Mouse (Mus musculus) lung, embryonic 14.5 days (tissue): ENCODE data around the gene Tlr5. TPM values are rescaled to one million over a fixed set of nuclear protein-coding genes. Genes with fewer than 3 reads are reported as not detected.

ENCODE experiments used
- ATAC-seq: fragments of 200-750 bp; cut with Nextera tagmentation; 2 replicates; pipeline ENCODE4 v1.8.0; 2017; ENCODE audit warnings: mild to moderate bottlenecking, moderate TSS enrichment, moderate library complexity; ENCODE audit not compliant: insufficient read depth
- DNase-seq: peaks from one replicate; pipeline ENCODE4 v3.0.0-alpha.2; 2015
- H3K27ac ChIP-seq: fragments of 300-500 bp; sonication (generic); 2 replicates; pipeline ENCODE4 v1.5.1; 2014; ENCODE audit warnings: low read depth, mild to moderate bottlenecking, moderate library complexity
- H3K27me3 ChIP-seq: fragments of 300-500 bp; sonication (generic); 2 replicates; pipeline ENCODE4 v1.6.1; 2014; ENCODE audit warnings: low read length, control low read depth; ENCODE audit not compliant: insufficient read depth
- H3K36me3 ChIP-seq: fragments of 300-500 bp; sonication (generic); 2 replicates; pipeline ENCODE4 v1.6.1; 2014; ENCODE audit warnings: control low read depth; ENCODE audit not compliant: insufficient read depth
- H3K4me1 ChIP-seq: fragments of 300-500 bp; sonication (generic); 2 replicates; pipeline ENCODE4 v1.6.1; 2014; ENCODE audit warnings: antibody characterized with exemption, control low read depth; ENCODE audit not compliant: insufficient read depth
- H3K4me2 ChIP-seq: fragments of 300-500 bp; sonication (generic); 2 replicates; pipeline ENCODE4 v1.6.1; 2014; ENCODE audit warnings: mild to moderate bottlenecking
- H3K4me3 ChIP-seq: fragments of 300-500 bp; sonication (generic); 2 replicates; pipeline ENCODE4 v1.5.1; 2014; ENCODE audit warnings: low read depth, low read length
- H3K9ac ChIP-seq: fragments of 300-500 bp; sonication (generic); 2 replicates; pipeline ENCODE4 v1.6.1; 2014
- H3K9me3 ChIP-seq: fragments of 300-500 bp; sonication (generic); 2 replicates; pipeline ENCODE4 v1.6.1; 2016; ENCODE audit warnings: low read depth, low read length, control low read depth
- CTCF ChIP-seq: IDR thresholded peaks from 2 replicates; pipeline ENCODE4 v1.5.1; 2016; ENCODE audit warnings: antibody characterized with exemption, low read depth
- whole genome bisulfite sequencing: fragments of 180-500 bp; shearing (Covaris S2); extraction: QIAGEN DNeasy Blood & Tissue Kit; methylation state at CpG from one replicate; pipeline ENCODE4 v1.1.7; 2014; 5-methylcytosine and 5-hydroxymethylcytosine counted together
- polyA plus RNA-seq: library from polyadenylated mRNA; unstranded; fragments of >200 nt; fragmentation: Nextera tagmentation; extraction: Ambion mirVana; gene quantifications from 2 replicates; pipeline ENCODE4 v1.2.1, GENCODE M21; 2014

The Tlr5 gene
- polyA plus RNA-seq, 1 experiment from 2014 or later = 1.2 TPM

- H3K27ac ChIP-seq = no peak overlapping the region
- no peaks in the 10 kb centered on the region; the same call in 1 of the 2 replicates for H3K4me1 ChIP-seq
- no peak overlapping the region for H3K4me3 ChIP-seq
- no peak overlapping the region for H3K9ac ChIP-seq
- no peak for TF ChIP-seq CTCF
- 0 out of 2 replicates have a peak, but pooled peaks cover 5% of the 10 kb centered on the region for H3K9me3 ChIP-seq
- no peaks in the 10 kb centered on the region for H3K36me3 ChIP-seq
- DNase-seq = no peak
- H3K4me2 ChIP-seq = no peak overlapping the region
- H3K27me3 ChIP-seq = no peaks in the 10 kb centered on the region
- 77% methylated on average over 4 of the region's 4 CpGs for WGBS
- ATAC-seq = no peak
Measured at GRCm38 (mm10) chr1:182914121-182914908, 40.3 kb upstream of the Tlr5 start.

DNA sequence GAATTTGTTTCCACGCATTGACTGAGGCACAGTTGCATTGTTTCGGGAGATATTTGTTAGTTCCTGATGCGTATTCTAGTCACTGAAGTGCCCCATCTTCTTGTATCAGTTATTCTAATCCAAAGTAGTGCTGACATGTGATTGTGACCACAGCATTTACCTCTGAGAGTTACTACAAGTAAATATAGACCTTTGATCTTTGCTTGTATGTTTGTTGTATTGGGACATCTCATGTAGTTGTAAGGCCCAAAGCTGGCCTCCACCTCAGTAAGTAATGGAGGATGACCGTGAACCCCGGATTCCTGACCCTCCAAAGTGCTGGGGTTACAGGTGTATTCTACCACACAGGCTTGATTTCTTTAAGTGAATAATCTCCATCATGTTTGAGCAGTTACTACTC lies 38.4 kb upstream of the Tlr5 start:
- TF ChIP-seq CTCF = no peak
- Histone ChIP-seq H3K4me1 (no peaks in the 10 kb centered on the region), H3K4me3 (no peak overlapping the region), H3K9ac (no peak overlapping the region), H3K27me3 (no peaks in the 10 kb centered on the region), H3K27ac (no peak overlapping the region), H3K36me3 (no peaks in the 10 kb centered on the region), H3K9me3 (0 out of 2 replicates have a peak, but pooled peaks cover 5% of the 10 kb centered on the region), H3K4me2 (no peak overlapping the region)
- 94% methylated on average over 5 of the region's 5 CpGs for WGBS
- DNase-seq = no peak
- no peak for ATAC-seq

DNA sequence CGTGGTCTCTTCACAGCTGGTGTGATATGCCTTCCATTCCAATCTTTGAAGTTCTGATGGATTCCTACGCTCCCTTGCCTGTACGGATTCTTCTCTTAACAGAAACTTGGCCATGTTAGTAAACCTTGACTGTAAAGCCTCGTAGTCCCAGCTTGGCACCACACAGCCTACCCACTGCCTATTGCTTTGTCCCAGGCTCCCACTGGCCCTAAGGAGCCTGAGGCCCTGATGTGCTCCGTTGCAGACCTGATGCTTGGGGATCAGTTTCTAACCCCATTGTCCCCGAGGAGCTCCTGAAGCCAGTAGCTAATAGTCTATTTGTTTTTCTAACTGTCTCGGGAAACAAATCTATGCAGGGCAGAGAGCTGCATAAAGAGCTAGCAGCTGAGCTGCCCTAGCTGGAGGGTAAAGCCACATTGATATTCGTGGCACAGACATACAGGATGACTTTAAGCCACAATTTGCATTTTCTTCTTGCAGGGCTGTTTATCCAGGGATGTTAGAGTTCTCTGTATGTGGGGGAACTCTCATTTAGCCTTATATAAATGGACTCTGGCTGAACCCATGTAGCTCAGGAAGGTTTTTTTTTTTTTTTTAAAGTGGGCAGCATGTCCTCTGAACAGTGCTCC lies 35.8 kb upstream of the Tlr5 start:
- no peak overlapping the region for H3K4me3 ChIP-seq
- TF ChIP-seq CTCF = no peak
- no peaks in the 10 kb centered on the region for H3K36me3 ChIP-seq
- H3K27me3 ChIP-seq = no peaks in the 10 kb centered on the region
- no peak overlapping the region for H3K27ac ChIP-seq
- WGBS = 44% methylated on average over 8 of the region's 8 CpGs
- H3K4me1 ChIP-seq = no peaks in the 10 kb centered on the region
- H3K9ac ChIP-seq = no peak overlapping the region
- no peaks in the 10 kb centered on the region for H3K9me3 ChIP-seq
- no peak for ATAC-seq
- H3K4me2 ChIP-seq = no peak overlapping the region
- DNase-seq = no peak

DNA sequence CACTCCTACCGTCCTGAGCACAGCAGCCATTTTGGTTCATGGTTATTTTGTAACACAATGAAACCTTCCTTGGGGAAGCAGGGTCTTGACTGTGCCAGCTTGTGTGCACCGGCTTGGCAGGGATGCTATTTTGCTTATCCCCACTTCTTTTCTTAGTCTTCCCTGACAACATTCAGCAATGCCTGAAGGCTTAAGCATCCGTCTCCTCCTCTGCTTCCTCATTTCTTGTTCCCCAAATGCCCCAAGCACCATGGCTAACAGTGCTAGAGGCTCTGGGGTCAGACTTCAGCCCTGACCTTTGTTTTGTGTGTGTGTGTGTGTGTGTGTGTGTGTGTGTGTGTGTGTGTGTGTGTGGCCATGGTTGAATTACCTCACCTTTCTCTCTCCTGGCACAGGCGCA lies 31.8 kb upstream of the Tlr5 start:
- Histone ChIP-seq H3K4me1 (no peaks in the 10 kb centered on the region), H3K27me3 (no peaks in the 10 kb centered on the region), H3K27ac (no peak overlapping the region), H3K9me3 (no peaks in the 10 kb centered on the region), H3K4me3 (no peak overlapping the region), H3K36me3 (no peaks in the 10 kb centered on the region), H3K4me2 (no peak overlapping the region), H3K9ac (no peak overlapping the region)
- ATAC-seq = no peak
- 78% methylated on average over 4 of the region's 4 CpGs for WGBS
- no peak for TF ChIP-seq CTCF
- no peak for DNase-seq

- 82% methylated on average over 6 of the region's 6 CpGs for WGBS
- DNase-seq = no peak
Measured at GRCm38 (mm10) chr1:182926465-182926864, 28.1 kb upstream of the Tlr5 start.

GRCm38 (mm10) chr1:182927878-182928851 lies 26.4 kb upstream of the Tlr5 start:
- Histone ChIP-seq H3K36me3 (no peaks in the 10 kb centered on the region), H3K27ac (no peak overlapping the region), H3K4me2 (no peak overlapping the region), H3K4me3 (no peak overlapping the region), H3K9me3 (peaks cover 1% of the 10 kb centered on the region; the same call in 1 of the 2 replicates), H3K4me1 (no peaks in the 10 kb centered on the region), H3K27me3 (no peaks in the 10 kb centered on the region), H3K9ac (no peak overlapping the region)
- no peak for TF ChIP-seq CTCF
- 67% methylated on average over 19 of the region's 19 CpGs for WGBS
- no peak for ATAC-seq
- DNase-seq = no peak

More at GRCm38 (mm10) chr1:182926465-182926864, 28.1 kb upstream of the Tlr5 start:
- Histone ChIP-seq H3K4me3 (no peak overlapping the region), H3K4me2 (no peak overlapping the region), H3K9ac (no peak overlapping the region), H3K27me3 (no peaks in the 10 kb centered on the region), H3K36me3 (no peaks in the 10 kb centered on the region), H3K9me3 (no peaks in the 10 kb centered on the region), H3K27ac (no peak overlapping the region), H3K4me1 (no peaks in the 10 kb centered on the region)
- no peak for TF ChIP-seq CTCF
- no peak for ATAC-seq
